Mouse (Mus musculus) limb, embryonic 11.5 days (tissue): ENCODE data around the gene Fam102b. TPM values are rescaled to one million over a fixed set of nuclear protein-coding genes. Genes with fewer than 3 reads are reported as not detected.

ENCODE experiments used
- ATAC-seq: fragments of 200-750 bp; cut with Nextera tagmentation; 2 replicates; pipeline ENCODE4 v1.8.0; 2017; ENCODE audit warnings: low read depth; ENCODE audit not compliant: insufficient number of reproducible peaks, low FRiP score, low TSS enrichment
- DNase-seq: peaks from one replicate; pipeline ENCODE4 v3.0.0-alpha.2; 2015; ENCODE audit warnings: low spot score
- H3K27ac ChIP-seq: fragments of 300-500 bp; sonication (generic); replicated peaks from 2 replicates; pipeline ENCODE4 v1.5.1; 2014; ENCODE audit warnings: low read depth, mild to moderate bottlenecking, low read length
- H3K27me3 ChIP-seq: fragments of 300-500 bp; sonication (generic); 2 replicates; pipeline ENCODE4 v1.6.1; 2014; ENCODE audit warnings: mild to moderate bottlenecking, low read length, mixed read lengths; ENCODE audit not compliant: control insufficient read depth, insufficient read depth
- H3K36me3 ChIP-seq: fragments of 300-500 bp; sonication (generic); 2 replicates; pipeline ENCODE4 v1.6.1; 2014; ENCODE audit warnings: mild to moderate bottlenecking, low read length, moderate library complexity, mixed read lengths; ENCODE audit not compliant: control insufficient read depth, insufficient read depth
- H3K4me1 ChIP-seq: fragments of 300-500 bp; sonication (generic); 2 replicates; pipeline ENCODE4 v1.6.1; 2014; ENCODE audit warnings: low read length, mixed read lengths; ENCODE audit not compliant: control insufficient read depth, insufficient read depth
- H3K4me2 ChIP-seq: fragments of 300-500 bp; sonication (generic); 2 replicates; pipeline ENCODE4 v1.6.1; 2014; ENCODE audit warnings: low read depth, mild to moderate bottlenecking, moderate library complexity; ENCODE audit not compliant: severe bottlenecking
- H3K4me3 ChIP-seq: fragments of 300-500 bp; sonication (generic); 2 replicates; pipeline ENCODE4 v1.5.1; 2014; ENCODE audit warnings: low read depth, low read length
- H3K9ac ChIP-seq: fragments of 300-500 bp; sonication (generic); 2 replicates; pipeline ENCODE4 v1.6.1; 2014; ENCODE audit warnings: mild to moderate bottlenecking, low read length
- H3K9me3 ChIP-seq: fragments of 300-500 bp; sonication (generic); 2 replicates; pipeline ENCODE4 v1.6.1; 2016; ENCODE audit warnings: low read length; ENCODE audit not compliant: control insufficient read depth
- WGBS: fragments of 180-500 bp; shearing (Covaris S2); extraction: QIAGEN DNeasy Blood & Tissue Kit; methylation state at CpG from one replicate; pipeline ENCODE4 v1.1.7; 2014; 5-methylcytosine and 5-hydroxymethylcytosine counted together
- polyA plus RNA-seq: library from polyadenylated mRNA; unstranded; fragments of >200 nt; fragmentation: Nextera tagmentation; extraction: Ambion mirVana; gene quantifications from 2 replicates; pipeline ENCODE4 v1.2.1, GENCODE M21; 2014

Fam102b gene
- polyA plus RNA-seq, 1 experiment from 2014 or later: 7.7 TPM

GRCm38 (mm10) chr3:108986534-108986933 is 40.9 kb downstream of the Fam102b start:
- 82% methylated on average over 1 of the region's 1 CpGs for WGBS
- no peak for ATAC-seq
- Histone ChIP-seq H3K27me3 (no peaks in the 10 kb centered on the region), H3K27ac (no peak overlapping the region), H3K36me3 (no peaks in the 10 kb centered on the region), H3K9me3 (no peaks in the 10 kb centered on the region), H3K4me1 (no peaks in the 10 kb centered on the region), H3K4me2 (no peak overlapping the region), H3K9ac (no peak overlapping the region), H3K4me3 (no peak overlapping the region)
- DNase-seq: no peak

GRCm38 (mm10) chr3:108983989-108984388 is 43.4 kb downstream of the Fam102b start:
- H3K4me1 ChIP-seq: no peaks in the 10 kb centered on the region
- DNase-seq (no peak), ATAC-seq (no peak)
- no peak overlapping the region for H3K4me2 ChIP-seq
- H3K27me3 ChIP-seq: no peaks in the 10 kb centered on the region
- no peak overlapping the region for H3K4me3 ChIP-seq
- H3K9ac ChIP-seq: no peak overlapping the region
- H3K27ac ChIP-seq: no peak overlapping the region
- 79% methylated on average over 5 of the region's 5 CpGs for WGBS
- H3K36me3 ChIP-seq: no peaks in the 10 kb centered on the region; the same call in 1 of the 2 replicates
- no peaks in the 10 kb centered on the region for H3K9me3 ChIP-seq

GRCm38 (mm10) chr3:108981946-108982345 is 45.5 kb downstream of the Fam102b start:
- Histone ChIP-seq H3K36me3 (no peaks in the 10 kb centered on the region; the same call in 1 of the 2 replicates), H3K4me2 (no peak overlapping the region), H3K9ac (no peak overlapping the region), H3K27ac (no peak overlapping the region), H3K4me3 (no peak overlapping the region), H3K9me3 (no peaks in the 10 kb centered on the region), H3K27me3 (no peaks in the 10 kb centered on the region), H3K4me1 (no peaks in the 10 kb centered on the region)
- 89% methylated on average over 6 of the region's 6 CpGs for WGBS
- ATAC-seq (no peak), DNase-seq (no peak)

- 93% methylated on average over 13 of the region's 13 CpGs for WGBS
- no peaks in the 10 kb centered on the region; the same call in 1 of the 2 replicates for H3K36me3 ChIP-seq
- no peak overlapping the region for H3K4me3 ChIP-seq
- H3K9me3 ChIP-seq: no peaks in the 10 kb centered on the region
- no peaks in the 10 kb centered on the region for H3K27me3 ChIP-seq
- no peaks in the 10 kb centered on the region for H3K4me1 ChIP-seq
- no peak overlapping the region for H3K27ac ChIP-seq
- H3K9ac ChIP-seq: no peak overlapping the region
- no peak for ATAC-seq
- H3K4me2 ChIP-seq: no peak overlapping the region
- DNase-seq: no peak
These were observed 49.9 kb downstream of the Fam102b start for GRCm38 (mm10) chr3:108977340-108978030.

- Histone ChIP-seq H3K4me3 (no peak overlapping the region), H3K27ac (no peak overlapping the region), H3K9me3 (no peaks in the 10 kb centered on the region), H3K4me1 (no peaks in the 10 kb centered on the region), H3K36me3 (no peaks in the 10 kb centered on the region; the same call in 1 of the 2 replicates), H3K27me3 (no peaks in the 10 kb centered on the region), H3K4me2 (no peak overlapping the region), H3K9ac (no peak overlapping the region)
- ATAC-seq (no peak), DNase-seq (no peak)
- 90% methylated on average over 15 of the region's 15 CpGs for WGBS
These were observed 52.4 kb downstream of the Fam102b start for GRCm38 (mm10) chr3:108974920-108975485.

GRCm38 (mm10) chr3:108973980-108974660 is 53.3 kb downstream of the Fam102b start:
- Histone ChIP-seq H3K4me2 (no peak overlapping the region), H3K4me1 (no peaks in the 10 kb centered on the region), H3K27me3 (no peaks in the 10 kb centered on the region), H3K9ac (no peak overlapping the region), H3K9me3 (no peaks in the 10 kb centered on the region), H3K36me3 (no peaks in the 10 kb centered on the region; the same call in 1 of the 2 replicates), H3K27ac (no peak overlapping the region), H3K4me3 (no peak overlapping the region)
- no peak for ATAC-seq
- no peak for DNase-seq
- 91% methylated on average over 13 of the region's 13 CpGs for WGBS

GRCm38 (mm10) chr3:108966051-108966450 is 61.4 kb downstream of the Fam102b start:
- Histone ChIP-seq H3K9ac (no peak overlapping the region), H3K4me1 (no peaks in the 10 kb centered on the region), H3K4me3 (no peak overlapping the region), H3K9me3 (no peaks in the 10 kb centered on the region), H3K4me2 (no peak overlapping the region), H3K27me3 (no peaks in the 10 kb centered on the region), H3K36me3 (no peaks in the 10 kb centered on the region), H3K27ac (no peak overlapping the region)
- no peak for ATAC-seq
- DNase-seq: no peak
- 98% methylated on average over 3 of the region's 3 CpGs for WGBS

GRCm38 (mm10) chr3:108964361-108965044 is 62.9 kb downstream of the Fam102b start:
- WGBS: 72% methylated on average over 7 of the region's 7 CpGs
- Histone ChIP-seq H3K9ac (no peak overlapping the region), H3K27ac (no peak overlapping the region), H3K27me3 (no peaks in the 10 kb centered on the region), H3K4me2 (no peak overlapping the region), H3K4me3 (no peak overlapping the region), H3K36me3 (no peaks in the 10 kb centered on the region), H3K4me1 (no peaks in the 10 kb centered on the region), H3K9me3 (no peaks in the 10 kb centered on the region)
- ATAC-seq: no peak
- DNase-seq: no peak
